Mouse (Mus musculus) frontal cortex, adult 2 months (tissue): ENCODE measurements around the gene Gm11733. TPM values are rescaled to one million over a fixed set of nuclear protein-coding genes. Genes with fewer than 3 reads are reported as not detected.
A peak's percentile ranks its signal among the peaks of the same experiment; 100 is the strongest.

ENCODE experiments used
- DNase-seq, 2 experiments: peaks; one replicate each; pipeline ENCODE4 v3.0.0; 2022; ENCODE audit warnings: low spot score in 1 of 2; ENCODE audit errors: extremely low spot score in 1 of 2
- polyA plus RNA-seq: library from polyadenylated mRNA; depleted of rRNA; stranded (reverse); fragments of >200 nt; gene quantifications from 2 replicates; pipeline ENCODE4 v1.2.3, GENCODE M21; 2012

Gm11733 gene
- polyA plus RNA-seq, 1 experiment, result 0.34 TPM

- no peak for DNase-seq
Measured at GRCm38 (mm10) chr11:117476554-117477107, 7.5 kb upstream of the Gm11733 start.

- no peak for DNase-seq
Measured at GRCm38 (mm10) chr11:117478271-117479006, 5.7 kb upstream of the Gm11733 start.

- DNase-seq, result peak in 1 of 2 experiments; percentile 32
Measured at GRCm38 (mm10) chr11:117479007-117479719, 5.0 kb upstream of the Gm11733 start.

GRCm38 (mm10) chr11:117479746-117480145 lies 4.4 kb upstream of the Gm11733 start:
- no peak for DNase-seq

- no peak for DNase-seq
Measured at GRCm38 (mm10) chr11:117482300-117482676, 1.9 kb upstream of the Gm11733 start.

GRCm38 (mm10) chr11:117482677-117483511 lies 1.3 kb upstream of the Gm11733 start:
- DNase-seq, result peak; percentile 88 to 95

GRCm38 (mm10) chr11:117491408-117492208 lies 7.4 kb downstream of the Gm11733 start:
- DNase-seq, result no peak

- DNase-seq, result no peak
Measured at GRCm38 (mm10) chr11:117492209-117492505, 8.0 kb downstream of the Gm11733 start.

- DNase-seq, result no peak
Measured at GRCm38 (mm10) chr11:117496812-117497211, 12.6 kb downstream of the Gm11733 start.

- DNase-seq, result peak in 1 of 2 experiments; percentile 31
Measured at GRCm38 (mm10) chr11:117497256-117498136, 13.3 kb downstream of the Gm11733 start.

- no peak for DNase-seq
Measured at GRCm38 (mm10) chr11:117498137-117498511, 14.0 kb downstream of the Gm11733 start.

- DNase-seq, result peak in 1 of 2 experiments; percentile 71
Measured at GRCm38 (mm10) chr11:117508972-117509371, 24.8 kb downstream of the Gm11733 start.

- no peak for DNase-seq
Measured at GRCm38 (mm10) chr11:117515718-117516421, 31.7 kb downstream of the Gm11733 start.

- DNase-seq, result no peak
Measured at GRCm38 (mm10) chr11:117516422-117516796, 32.2 kb downstream of the Gm11733 start.

GRCm38 (mm10) chr11:117521906-117522780 lies 38.0 kb downstream of the Gm11733 start:
- no peak for DNase-seq

- DNase-seq, result peak; percentile 76 to 80
Measured at GRCm38 (mm10) chr11:117522879-117523519, 38.8 kb downstream of the Gm11733 start.
